Mouse (Mus musculus) brain, embryonic 14.5 days (tissue): ENCODE measurements around the gene Ubl7.

ENCODE experiments used
- CTCF ChIP-seq: fragments of 200-500 bp; IDR thresholded peaks from 2 replicates; pipeline ENCODE4 v1.5.1; 2012; ENCODE audit warnings: inconsistent platforms, mild to moderate bottlenecking, moderate library complexity, borderline replicate concordance; ENCODE audit not compliant: insufficient read depth, insufficient read length; ENCODE audit errors: extremely low read depth
- POLR2A ChIP-seq: fragments of 200-500 bp; IDR thresholded peaks from 2 replicates; pipeline ENCODE4 v1.6.1; 2012; ENCODE audit warnings: mild to moderate bottlenecking, inconsistent platforms, borderline replicate concordance; ENCODE audit not compliant: poor library complexity, insufficient read depth, insufficient read length, severe bottlenecking; ENCODE audit errors: extremely low read depth

- TF ChIP-seq CTCF: no peak
- no peak for TF ChIP-seq POLR2A
These were observed 37.7 kb downstream of the Ubl7 start for GRCm38 (mm10) chr9:57948333-57948931.
